Mouse (Mus musculus) embryo, embryonic 11.5 days (tissue): ENCODE measurements at regions not wholly inside any gene's neighbourhood (a gene's known extent, or its start where the extent isn't known, plus 50 kb on each side); places are given as distances from the start of the nearest gene placed in this dataset.

Source experiments
- DNase-seq: peaks from one replicate; pipeline ENCODE4 v3.0.0-alpha.2; 2012; ENCODE audit warnings: low read depth, low spot score

- DNase-seq: no peak
Measured at GRCm38 (mm10) chr2:137821344-137821916, 434.9 kb upstream of the Btbd3 start.

DNA sequence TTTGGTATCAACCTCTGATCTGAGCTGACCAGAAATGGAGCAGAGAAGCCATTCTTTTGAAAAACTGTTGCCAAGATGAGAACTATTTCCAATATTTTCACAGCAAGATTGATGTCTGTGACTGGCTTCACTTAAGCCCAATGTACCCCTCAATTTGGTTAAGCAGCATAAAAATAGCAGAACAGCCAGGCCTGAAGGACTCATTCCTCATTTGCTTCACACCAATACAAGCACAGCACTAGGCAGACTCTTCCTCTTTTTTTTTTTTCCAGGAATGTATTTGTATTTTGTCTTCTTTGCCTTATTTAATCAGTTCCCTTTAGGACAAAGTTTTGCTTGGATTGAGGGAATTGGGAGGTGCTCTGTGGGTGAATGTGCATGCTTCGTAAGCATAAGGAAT, 441.4 kb upstream of the Btbd3 start:
- DNase-seq: no peak

- DNase-seq: no peak
Measured at GRCm38 (mm10) chr2:137808401-137809230, 447.7 kb upstream of the Btbd3 start.

DNA sequence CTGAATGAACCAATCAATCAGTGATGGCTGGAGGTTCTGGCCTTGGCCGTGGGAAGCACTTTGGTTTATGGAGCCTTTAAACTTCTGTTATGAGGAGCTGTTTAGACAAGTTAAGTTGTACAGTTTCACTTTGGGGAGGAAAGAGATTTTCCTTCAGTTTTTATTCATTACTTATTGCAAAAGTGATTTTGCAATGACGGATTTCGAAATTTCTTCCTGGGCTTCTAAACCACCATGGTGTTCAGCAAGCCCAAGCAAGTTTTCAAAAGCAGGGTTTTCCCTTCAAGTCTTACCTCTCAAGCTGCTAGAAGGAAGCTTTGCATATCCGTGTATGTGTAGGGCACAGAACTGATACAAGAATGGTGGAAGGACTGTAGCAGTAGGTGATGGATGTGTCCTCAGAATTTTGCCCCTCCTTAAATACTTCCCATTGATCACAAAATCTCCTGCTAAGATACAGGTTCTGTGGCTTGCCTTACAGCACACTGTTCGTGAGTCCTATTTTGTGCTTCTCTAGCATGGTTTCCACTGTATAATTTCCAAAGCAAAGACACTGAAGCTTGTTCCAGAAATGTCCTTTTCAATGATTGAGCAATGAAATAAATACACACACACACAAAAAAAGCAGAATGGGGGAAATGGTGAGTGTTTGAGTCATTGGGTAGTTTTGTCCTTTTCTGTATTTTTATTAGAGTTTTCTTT, 448.6 kb upstream of the Btbd3 start:
- DNase-seq: no peak

DNA sequence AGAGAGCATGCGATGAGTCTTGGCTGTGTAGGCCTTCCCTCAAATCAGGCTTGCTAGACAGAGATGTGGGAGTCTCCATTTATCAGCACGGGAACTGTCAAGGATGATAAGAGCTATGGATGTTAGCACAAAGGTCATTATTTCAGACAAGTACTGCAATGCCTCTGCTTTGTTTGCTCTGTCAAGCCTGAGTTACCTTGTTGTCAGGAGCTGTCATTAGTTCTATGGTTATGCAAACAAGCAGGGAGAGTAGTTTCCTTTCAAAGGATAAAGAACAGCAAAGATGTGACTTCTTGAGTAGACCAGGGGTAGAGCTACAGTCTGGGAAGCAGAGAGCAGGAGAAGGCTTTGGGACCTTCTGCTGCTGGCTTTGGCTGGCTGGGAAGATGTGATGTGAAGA, 461.5 kb upstream of the Btbd3 start:
- no peak for DNase-seq

DNA sequence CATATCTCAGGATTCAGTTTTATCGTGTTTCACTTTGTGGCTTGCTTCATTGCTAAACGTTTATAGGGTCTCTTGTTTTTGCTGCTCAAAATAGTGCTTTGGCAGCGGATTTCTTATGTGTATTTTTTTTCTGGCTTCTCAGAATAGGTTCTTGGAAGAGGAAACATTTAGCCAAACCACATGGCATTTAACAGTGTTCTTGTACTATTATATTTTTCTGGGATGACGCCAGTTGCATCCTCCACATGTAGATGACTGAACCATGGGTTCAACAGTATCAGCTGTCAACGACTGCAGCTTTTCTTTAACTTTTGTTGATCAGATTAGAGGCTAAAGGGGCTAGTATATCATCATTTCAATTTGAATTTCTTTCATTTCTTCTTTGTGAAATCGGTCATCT, 472.3 kb upstream of the Btbd3 start:
- no peak for DNase-seq

DNA sequence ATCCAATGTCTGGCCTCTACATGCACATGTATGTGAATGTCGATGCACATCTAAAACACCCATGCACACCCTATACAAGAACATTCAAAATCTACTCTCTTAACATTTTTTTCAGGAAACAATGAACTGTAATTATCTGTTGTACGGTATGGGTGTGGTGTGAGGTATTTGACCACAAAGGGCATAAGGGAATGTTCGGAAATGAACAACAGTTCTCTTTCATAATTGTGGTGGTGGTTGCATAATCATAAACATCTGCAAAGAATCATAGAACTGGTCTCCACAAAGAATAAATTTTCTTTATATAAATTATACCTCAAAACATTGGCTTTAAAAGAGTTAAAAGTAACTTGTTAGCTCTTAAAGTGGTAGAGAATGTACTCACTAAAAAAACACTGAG, 478.9 kb upstream of the Btbd3 start:
- DNase-seq: no peak

DNA sequence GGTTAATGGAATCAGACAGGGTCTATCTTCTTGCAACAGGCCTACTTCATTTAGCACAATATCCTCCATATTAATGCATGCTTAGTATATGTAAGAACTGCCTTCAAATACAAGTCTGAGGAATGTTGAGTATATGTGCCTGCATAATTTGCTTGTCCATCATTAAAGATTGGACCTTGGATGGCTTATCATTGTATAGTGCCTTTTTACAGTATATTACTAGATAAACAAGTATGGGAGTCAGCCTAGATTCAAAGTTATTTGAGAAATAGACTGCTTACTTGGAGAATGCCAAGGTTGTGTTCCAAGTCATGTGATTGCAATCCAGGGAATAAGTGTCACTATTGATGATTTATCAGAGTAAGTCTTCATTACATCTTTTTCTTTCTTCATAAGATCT, 491.6 kb upstream of the Btbd3 start:
- DNase-seq: no peak

DNA sequence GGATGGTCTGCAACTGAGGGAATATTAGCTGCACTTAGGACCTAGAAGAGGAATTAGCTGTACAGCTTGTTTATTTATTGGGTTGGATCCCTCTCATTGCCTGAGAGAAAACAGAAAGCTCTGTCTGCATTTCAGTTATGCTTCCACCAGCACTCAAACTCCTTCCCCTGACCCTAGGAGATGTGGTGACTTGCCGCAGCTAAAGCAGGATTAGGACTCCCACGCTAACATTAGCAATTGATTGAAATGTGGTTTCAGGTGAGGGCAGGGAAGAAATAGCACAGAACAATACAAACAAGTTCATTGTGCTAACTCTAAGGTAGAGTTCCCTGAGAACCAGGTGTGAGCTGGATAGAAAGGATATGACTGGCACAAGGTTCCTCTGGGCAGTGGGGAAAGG, 496.9 kb upstream of the Btbd3 start:
- no peak for DNase-seq

- no peak for DNase-seq
Measured at GRCm38 (mm10) chr2:137758389-137758788, 498.0 kb upstream of the Btbd3 start.

DNA sequence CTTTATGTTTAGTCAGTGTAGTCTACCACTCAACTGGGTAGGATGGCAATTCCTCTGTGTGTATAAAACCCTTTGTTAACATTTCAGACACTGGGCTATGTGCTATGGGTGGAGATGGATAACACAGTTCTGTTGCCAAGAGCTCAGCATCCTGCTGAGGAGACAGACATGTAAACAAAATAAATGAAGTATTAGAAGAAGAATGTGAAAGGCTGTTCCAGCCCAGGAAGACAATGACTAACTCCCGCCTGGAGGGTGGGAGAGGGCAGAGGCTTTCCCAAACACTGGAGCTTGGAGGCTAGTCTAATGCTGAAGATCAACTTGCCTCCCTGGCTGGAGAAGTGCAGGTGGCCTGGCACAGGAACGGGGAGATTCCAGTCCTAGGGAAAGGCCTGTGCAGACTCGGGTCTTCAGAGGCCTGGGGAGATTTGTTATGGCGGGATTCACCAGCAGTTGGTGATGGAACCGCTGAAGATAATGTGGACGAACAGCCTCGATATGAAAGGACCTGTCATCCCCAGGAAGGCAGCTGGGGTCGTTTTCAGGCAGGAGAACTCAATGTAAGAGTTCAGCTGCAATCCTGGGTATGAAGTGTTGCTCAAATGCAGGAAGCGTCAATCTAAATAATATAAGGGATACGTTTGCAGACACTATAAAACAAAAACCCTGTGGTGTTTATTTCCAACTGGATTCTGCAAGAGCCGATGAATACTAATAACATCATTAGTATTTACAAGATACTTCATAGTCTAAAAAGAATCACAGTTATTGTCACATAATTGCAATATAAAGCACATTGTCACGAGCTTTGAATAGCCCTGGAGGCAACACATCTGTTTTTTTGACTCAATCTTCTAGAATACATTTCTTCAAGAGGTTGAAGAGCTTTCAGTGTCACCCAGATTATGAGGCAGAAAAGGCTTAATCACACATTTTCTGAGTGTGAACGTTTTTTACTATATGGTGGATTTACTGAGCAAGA, 498.8 kb upstream of the Btbd3 start:
- no peak for DNase-seq

- DNase-seq: no peak
Measured at GRCm38 (mm10) chr2:137756220-137756619, 500.1 kb upstream of the Btbd3 start.

GRCm38 (mm10) chr2:137754481-137754880, 501.9 kb upstream of the Btbd3 start:
- no peak for DNase-seq

- no peak for DNase-seq
Measured at GRCm38 (mm10) chr2:137732410-137732809, 524.0 kb upstream of the Btbd3 start.

GRCm38 (mm10) chr2:137730472-137730931, 525.9 kb upstream of the Btbd3 start:
- no peak for DNase-seq

- no peak for DNase-seq
Measured at GRCm38 (mm10) chr2:137729871-137730270, 526.5 kb upstream of the Btbd3 start.

- no peak for DNase-seq
Measured at GRCm38 (mm10) chr2:137729207-137729606, 527.2 kb upstream of the Btbd3 start.

GRCm38 (mm10) chr2:137723651-137724050, 532.7 kb upstream of the Btbd3 start:
- no peak for DNase-seq

DNA sequence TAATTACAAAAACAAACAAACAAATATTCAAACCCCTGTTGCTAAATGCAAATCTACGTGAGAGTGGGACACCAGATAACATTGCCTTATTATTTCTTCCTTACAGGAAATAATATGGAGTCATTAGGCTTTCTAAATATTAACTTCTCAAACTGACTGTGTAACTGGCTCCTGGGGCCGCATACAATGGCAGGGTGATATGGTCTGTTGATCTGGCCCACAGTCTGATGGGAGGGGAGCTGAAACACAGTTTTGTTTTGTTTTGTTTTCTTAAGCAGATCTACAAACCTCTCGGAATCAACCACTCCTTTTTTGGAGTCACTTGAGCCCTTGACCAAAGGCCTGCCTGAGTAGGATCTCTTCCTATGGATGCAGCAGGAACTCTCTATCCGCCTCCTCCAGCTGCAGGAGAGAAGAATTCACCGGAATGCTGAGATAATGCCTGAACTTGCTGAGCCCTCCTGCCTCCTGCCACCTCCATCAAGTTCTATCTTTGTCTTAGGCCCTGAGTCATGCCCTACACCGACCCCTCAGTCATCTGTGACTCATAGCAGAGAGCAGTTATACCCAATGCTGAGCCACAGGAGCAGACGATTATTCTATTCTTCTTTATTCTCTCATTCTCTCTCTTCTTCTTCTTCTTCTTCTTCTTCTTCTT, 534.5 kb upstream of the Btbd3 start:
- DNase-seq: no peak

DNA sequence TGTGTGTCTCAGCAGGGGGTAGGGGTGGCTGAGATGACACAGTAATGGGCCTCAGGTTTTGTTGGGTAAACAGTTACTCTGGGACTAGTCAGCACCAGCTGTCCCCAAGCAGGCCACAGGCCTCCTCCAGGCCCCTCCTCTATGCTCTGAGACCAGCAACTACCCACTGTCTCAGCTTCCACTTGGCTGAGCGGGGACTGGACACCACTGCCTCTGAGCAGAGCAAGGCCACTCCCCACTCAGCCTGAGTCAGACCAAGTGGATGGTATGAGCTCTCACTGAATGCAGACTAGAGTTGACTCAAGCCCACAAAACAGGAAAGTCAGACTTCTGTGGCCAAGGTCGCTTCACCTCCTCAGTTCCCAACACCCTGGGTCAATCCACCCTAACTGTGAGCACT, 540.5 kb upstream of the Btbd3 start:
- DNase-seq: no peak

- DNase-seq: no peak
Measured at GRCm38 (mm10) chr2:137706528-137706988, 549.8 kb upstream of the Btbd3 start.
